Mouse (Mus musculus): Measurements from ENCODE around the gene Traf3ip3.

GRCm38 (mm10) chr1:193189771-193190170 is 11.7 kb downstream of the Traf3ip3 start:
- TF ChIP-seq CTCF (IDR thresholded peaks at IDR 0.05; ENCODE audit: extremely low read depth, insufficient read depth, insufficient read length, insufficient replicate concordance) (no peak), POLR2A (IDR thresholded peaks at IDR 0.05; ENCODE audit: low read depth, low read length) (no peak)

Data from spleen, adult 2 months (tissue).